Mouse (Mus musculus) CH12.LX (cell line): ENCODE measurements at regions not wholly inside any gene's neighbourhood (a gene's known extent, or its start where the extent isn't known, plus 50 kb on each side); places are given as distances from the start of the nearest gene placed in this dataset.

ENCODE experiments used
- DNase-seq: peaks from one replicate; pipeline ENCODE4 v3.0.0-alpha.2; 2013; ENCODE audit errors: extremely low read depth
- H3K27ac ChIP-seq: 2 replicates; pipeline ENCODE4 v1.5.1; 2012; ENCODE audit warnings: low read depth, mild to moderate bottlenecking, control low read depth, moderate library complexity; ENCODE audit not compliant: insufficient read depth
- H3K27me3 ChIP-seq: replicated peaks from 2 replicates; pipeline ENCODE3; 2012; ENCODE audit warnings: inconsistent platforms
- H3K36me3 ChIP-seq, 2 experiments: replicated peaks in 1 of 2; 2 replicates each; pipeline versions ENCODE3 to v1.6.1; 2012; ENCODE audit warnings: inconsistent platforms in 1 of 2, low read length in 1 of 2, mild to moderate bottlenecking in 1 of 2, mixed read lengths in 1 of 2, moderate library complexity in 1 of 2; ENCODE audit not compliant: control insufficient read depth in 1 of 2, insufficient read depth in 1 of 2
- H3K4me1 ChIP-seq, 2 experiments: 2 replicates each; pipeline ENCODE4 v1.6.1; 2012; ENCODE audit warnings: inconsistent platforms in 1 of 2, moderate library complexity in 1 of 2; ENCODE audit not compliant: insufficient read depth in 2 of 2, control insufficient read depth in 1 of 2
- H3K4me2 ChIP-seq: 2 replicates; pipeline ENCODE4 v1.6.1; 2012; ENCODE audit warnings: low read depth, mild to moderate bottlenecking, control low read depth; ENCODE audit not compliant: poor library complexity, insufficient read depth, severe bottlenecking
- H3K4me3 ChIP-seq, 3 experiments: fragments of 150-350 bp in 1 of 3; sonication (generic) in 1 of 3; replicated peaks in 1 of 3; 2 replicates each; pipeline versions ENCODE3 to v1.5.1; 2011 to 2012; ENCODE audit warnings: low read depth in 2 of 3, low read length in 2 of 3, mild to moderate bottlenecking in 2 of 3, moderate library complexity in 2 of 3, control low read depth in 1 of 3, improper control_type of control experiment in 1 of 3, inconsistent platforms in 1 of 3, mixed read lengths in 1 of 3; ENCODE audit not compliant: poor library complexity in 1 of 3
- H3K79me2 ChIP-seq: replicated peaks from 2 replicates; pipeline ENCODE4 v1.6.1; 2012; ENCODE audit warnings: mild to moderate bottlenecking, moderate library complexity; ENCODE audit not compliant: control insufficient read depth, poor library complexity, insufficient read depth, severe bottlenecking; ENCODE audit errors: extremely low read depth
- H3K9ac ChIP-seq: 2 replicates; pipeline ENCODE4 v1.6.1; 2012; ENCODE audit warnings: low read depth, mild to moderate bottlenecking, control low read depth, moderate library complexity; ENCODE audit not compliant: insufficient read depth
- H3K9me3 ChIP-seq: replicated peaks from 2 replicates; pipeline ENCODE3; 2012; ENCODE audit warnings: low read length, inconsistent platforms, mixed read lengths
- BHLHE40 ChIP-seq: IDR thresholded peaks from 2 replicates; pipeline ENCODE4 v1.6.1; 2011; ENCODE audit warnings: mild to moderate bottlenecking, low read depth, low read length, improper control_type of control experiment
- ELF1 ChIP-seq: IDR thresholded peaks from 2 replicates; pipeline ENCODE4 v1.6.1; 2014; ENCODE audit warnings: low read depth, mild to moderate bottlenecking, inconsistent platforms, low read length, improper control_type of control experiment
- GABPA ChIP-seq: IDR thresholded peaks from 2 replicates; pipeline ENCODE4 v1.6.1; 2012; ENCODE audit warnings: low read depth, low read length, improper control_type of control experiment, inconsistent platforms; ENCODE audit not compliant: insufficient replicate concordance
- KAT2A ChIP-seq: IDR thresholded peaks from 2 replicates; pipeline ENCODE4 v1.6.1; 2012; ENCODE audit warnings: low read length, improper control_type of control experiment, inconsistent platforms; ENCODE audit not compliant: insufficient replicate concordance
- MAFK ChIP-seq: IDR thresholded peaks from 2 replicates; pipeline ENCODE4 v1.6.1; 2011; ENCODE audit warnings: low read length, improper control_type of control experiment; ENCODE audit not compliant: insufficient replicate concordance
- MYC ChIP-seq: IDR thresholded peaks from 2 replicates; pipeline ENCODE4 v1.6.1; 2011; ENCODE audit warnings: low read depth, mild to moderate bottlenecking, improper control_type of control experiment, low read length
- POLR2A ChIP-seq: IDR thresholded peaks from 2 replicates; pipeline ENCODE4 v1.6.1; 2011; ENCODE audit warnings: low read depth, mild to moderate bottlenecking, improper control_type of control experiment, low read length
- SIN3A ChIP-seq: IDR thresholded peaks from 2 replicates; pipeline ENCODE4 v1.6.1; 2012; ENCODE audit warnings: low read length, improper control_type of control experiment, inconsistent platforms
- SMC3 ChIP-seq: IDR thresholded peaks from 2 replicates; pipeline ENCODE4 v1.6.1; 2011; ENCODE audit warnings: low read depth, low read length, improper control_type of control experiment
- UBTF ChIP-seq: IDR thresholded peaks from 2 replicates; pipeline ENCODE4 v1.6.1; 2012; ENCODE audit warnings: low read depth, mild to moderate bottlenecking, inconsistent platforms, low read length, improper control_type of control experiment, moderate library complexity
- ZC3H11A ChIP-seq: IDR thresholded peaks from 2 replicates; pipeline ENCODE4 v1.6.1; 2012; ENCODE audit warnings: low read depth, mild to moderate bottlenecking, inconsistent platforms, low read length, improper control_type of control experiment
- dilution Hi-C: fragments of 300-500 bp; cut with MboI; formaldehyde crosslinking; loops from 2 replicates; pipeline ENCODE4 v1.14.3; 2020; ENCODE audit warnings: low sequenced_read_pairs; ENCODE audit not compliant: extremely low pct_unique_long_range_greater_than_20kb, extremely low pct_ligation_motif_present
- in situ Hi-C: fragments of 300-500 bp; cut with MboI; formaldehyde crosslinking; loops from 3 replicates; pipeline ENCODE4 v1.14.3; 2019; ENCODE audit warnings: low sequenced_read_pairs, low pct_ligation_motif_present, low pct_unique_long_range_greater_than_20kb, mixed read lengths

DNA sequence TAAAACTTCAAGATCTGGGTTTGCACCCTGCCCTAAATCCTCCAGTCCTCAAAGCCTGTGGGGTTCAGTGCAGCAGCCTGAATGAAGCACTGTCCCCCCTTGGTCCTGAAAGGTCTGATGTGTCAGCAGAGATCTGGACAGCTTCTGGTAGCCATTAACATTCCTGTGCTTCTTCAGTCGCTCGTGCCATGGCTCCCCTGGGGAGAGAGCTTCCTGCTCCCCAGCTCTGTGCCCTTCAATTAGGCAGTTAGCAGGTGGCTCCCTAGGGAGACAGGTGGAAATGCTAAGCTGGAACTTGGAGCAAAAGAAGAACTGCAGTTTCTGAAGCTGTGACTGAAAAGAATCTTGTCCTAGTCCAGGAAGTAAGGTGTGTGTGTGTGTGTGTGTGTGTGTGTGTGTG, 87.1 kb downstream of the Nmur2 start:
- in situ Hi-C loops = no loop called here

DNA sequence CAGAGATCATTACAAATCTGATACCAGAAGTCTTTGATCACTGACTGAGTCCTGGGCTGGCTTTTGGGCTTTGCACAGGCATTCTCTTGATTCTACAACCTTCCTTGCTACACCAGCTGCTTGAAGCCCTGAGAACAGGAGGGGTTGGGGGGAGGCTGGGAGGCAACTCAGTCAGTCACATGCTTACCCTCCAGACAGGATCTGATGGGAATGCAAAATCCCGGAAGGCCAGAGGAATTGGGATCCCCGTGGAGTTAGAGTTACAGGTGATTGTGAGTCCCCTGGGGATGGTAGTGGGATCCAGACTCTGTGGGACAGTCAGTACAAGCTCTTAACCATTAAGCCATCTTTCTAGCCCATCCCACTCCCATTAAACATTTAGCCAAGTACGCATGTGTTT, 91.2 kb downstream of the Nmur2 start:
- in situ Hi-C loops = no loop called here
- H3K4me2 ChIP-seq = no peak overlapping the region
- H3K27ac ChIP-seq = no peak overlapping the region
- dilution Hi-C loops = no loop called here
- no peak overlapping the region for H3K9ac ChIP-seq
- no peaks in the 10 kb centered on the region for H3K9me3 ChIP-seq
- TF ChIP-seq ELF1 = no peak
- TF ChIP-seq GABPA = no peak
- no peak for TF ChIP-seq BHLHE40
- TF ChIP-seq SIN3A = no peak
- TF ChIP-seq, all 38 proteins: peak for 0
- H3K79me2 ChIP-seq = no peaks in the 10 kb centered on the region
- H3K36me3 ChIP-seq = no peaks in the 10 kb centered on the region
- DNase-seq = no peak
- no peaks in the 10 kb centered on the region for H3K4me1 ChIP-seq
- H3K4me3 ChIP-seq = no peak overlapping the region
- peaks cover 75% of the 10 kb centered on the region for H3K27me3 ChIP-seq

More for the DNA sequence above, 87.1 kb downstream of the Nmur2 start:
- H3K27ac ChIP-seq = no peak overlapping the region
- H3K4me2 ChIP-seq = no peak overlapping the region
- H3K79me2 ChIP-seq = no peaks in the 10 kb centered on the region
- no peaks in the 10 kb centered on the region for H3K9me3 ChIP-seq
- H3K27me3 ChIP-seq = peaks cover 59% of the 10 kb centered on the region
- no peaks in the 10 kb centered on the region for H3K4me1 ChIP-seq
- dilution Hi-C loops = no loop called here
- no peak overlapping the region for H3K9ac ChIP-seq
- no peak overlapping the region for H3K4me3 ChIP-seq
- no peaks in the 10 kb centered on the region for H3K36me3 ChIP-seq
- DNase-seq = no peak
- TF ChIP-seq BHLHE40 (no peak), KAT2A (no peak), MYC (no peak), UBTF (no peak), ZC3H11A (no peak), POLR2A (no peak), SMC3 (no peak)

DNA sequence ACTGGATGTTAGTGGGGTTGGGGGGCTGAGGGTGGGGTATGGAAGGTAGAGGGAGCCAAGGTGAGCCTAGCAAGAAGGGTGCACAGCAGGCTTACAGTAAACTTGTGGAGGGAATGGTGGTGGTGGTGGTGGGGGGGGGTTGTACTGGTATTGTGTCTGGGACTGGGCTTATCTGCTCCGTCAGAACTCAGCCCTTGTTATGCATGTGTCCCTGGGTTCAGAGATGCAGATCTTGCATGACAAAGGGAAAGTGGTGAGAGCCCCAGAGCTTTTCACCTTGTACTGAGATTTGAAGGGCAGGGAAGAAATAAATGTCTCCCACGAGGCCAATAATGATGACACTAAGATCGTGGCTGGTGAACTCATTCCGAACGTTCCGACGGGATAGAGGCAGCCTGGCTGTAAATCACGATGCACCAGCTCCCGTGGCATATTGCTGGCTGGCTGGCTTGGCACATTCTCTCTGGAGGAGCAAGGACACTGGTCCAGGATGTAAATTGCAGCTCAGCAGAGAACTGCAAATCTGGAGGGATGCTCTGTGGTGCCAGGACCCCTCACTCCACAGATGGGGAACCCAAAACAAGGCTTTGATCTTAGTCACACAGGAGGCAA, 94.1 kb downstream of the Nmur2 start:
- Histone ChIP-seq H3K36me3 (no peaks in the 10 kb centered on the region), H3K4me1 (no peaks in the 10 kb centered on the region), H3K9ac (no peak overlapping the region), H3K27me3 (peaks cover 72% of the 10 kb centered on the region), H3K4me2 (no peak overlapping the region), H3K9me3 (no peaks in the 10 kb centered on the region), H3K27ac (no peak overlapping the region), H3K4me3 (no peak overlapping the region), H3K79me2 (no peaks in the 10 kb centered on the region)
- dilution Hi-C loops (no loop called here), in situ Hi-C loops (no loop called here)
- TF ChIP-seq MAFK = no peak
- no peak for DNase-seq
